In genomic region chr11:106328521-106328920, GRCm38 (mm10) we compare ENCODE assay signal across 1 mouse cellular context.
TF ChIP-seq lines count a peak whose summit lies in the region.

No protein-coding gene starts in this region.

TF ChIP-seq in CH12.LX, 34 proteins besides CTCF, POLR2A, EP300 and RAD21:
- peak; percentile 62 for TF ChIP-seq CHD2 (IDR thresholded peaks at IDR 0.05; ENCODE audit: low read length)
- no peak for TF ChIP-seq MAFK (IDR thresholded peaks at IDR 0.05; ENCODE audit: insufficient replicate concordance, low read length)
- TF ChIP-seq UBTF (IDR thresholded peaks at IDR 0.05; ENCODE audit: low read depth, low read length) = no peak
- no peak for TF ChIP-seq ZC3H11A (IDR thresholded peaks at IDR 0.05; ENCODE audit: low read depth, low read length)
TF ChIP-seq in CH12.LX: peak in this region for 1.
